Mouse (Mus musculus): ENCODE results near the gene Rac1.
"Not testable (repeated sequence)": the region's sequence is repeated elsewhere in the genome, so short reads cannot be mapped to it uniquely, and the experiment has no call there.

Gene Rac1

GRCm38 (mm10) chr5:143527486-143528307, at the start of gene Rac1:
TSS of gene Rac1 (minus strand) at chr5:143528036.
- no peak for DNase-seq (ENCODE audit: extremely low read depth, low read depth, low spot score)

DNA sequence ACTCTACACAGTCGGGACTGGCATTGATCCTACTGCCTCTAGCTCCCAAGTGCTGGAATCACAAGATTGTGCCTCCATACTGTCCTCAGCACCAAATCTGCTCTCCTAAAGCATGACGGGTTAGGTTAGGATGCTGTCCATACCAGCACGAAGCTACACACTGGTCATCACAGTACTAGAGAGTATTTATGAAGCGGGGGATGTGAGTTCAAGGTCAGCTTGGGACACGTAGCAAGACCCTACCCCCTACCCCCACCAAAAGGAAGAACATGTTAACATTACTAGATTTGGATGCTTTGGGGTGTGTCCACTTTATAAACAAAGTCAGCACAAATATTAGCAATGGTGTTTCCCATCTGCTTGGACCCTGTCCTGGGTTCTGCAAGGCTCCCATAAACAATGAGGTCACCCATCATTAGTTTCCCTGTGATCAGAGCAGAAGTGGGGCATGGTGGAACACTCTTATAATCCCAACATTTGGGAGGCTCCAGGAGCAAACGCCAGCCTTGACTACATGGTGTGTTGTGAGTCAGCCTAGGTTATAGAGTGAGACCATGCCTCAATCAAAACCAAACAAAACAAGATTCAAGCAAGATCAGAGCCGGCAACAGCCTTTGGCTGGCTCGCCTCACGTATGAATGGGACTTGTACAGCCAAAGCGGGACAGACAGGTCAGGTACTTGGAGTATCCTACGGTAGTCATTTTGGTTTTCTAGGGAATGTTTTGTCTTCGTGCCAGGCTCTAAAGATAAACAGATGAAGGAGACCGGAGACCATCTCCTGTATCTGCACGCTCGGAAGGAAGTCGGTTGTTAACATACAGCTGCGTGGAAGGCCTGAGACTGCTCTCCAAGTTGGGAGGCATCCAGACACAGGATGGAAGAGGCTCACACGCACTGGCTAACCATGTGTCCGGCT, 46.7 kb upstream of the Rac1 start:
- no peak for DNase-seq (ENCODE audit: extremely low read depth, low read depth, low spot score)

DNA sequence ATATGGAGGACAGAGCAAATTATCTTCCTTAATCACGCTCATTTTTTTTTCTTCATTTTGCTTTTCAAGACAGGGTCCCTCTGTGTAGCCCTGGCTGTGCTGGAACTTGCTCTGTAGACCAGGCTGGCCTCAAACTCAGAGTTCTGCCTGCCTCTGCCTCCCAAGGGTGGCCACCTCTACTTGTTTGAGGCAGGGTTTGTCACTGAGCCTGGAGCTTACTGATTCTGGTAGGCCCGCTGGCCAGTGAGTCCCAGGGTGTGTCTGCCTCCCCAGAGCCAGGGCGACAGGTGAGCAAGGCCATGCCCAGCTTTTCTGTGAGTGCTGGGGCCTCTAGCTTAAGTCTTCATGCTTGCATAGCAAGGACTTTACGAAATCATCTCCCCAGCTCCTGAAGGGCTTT, 45.2 kb upstream of the Rac1 start:
- DNase-seq (ENCODE audit: extremely low read depth, low read depth, low spot score) = no peak

DNA sequence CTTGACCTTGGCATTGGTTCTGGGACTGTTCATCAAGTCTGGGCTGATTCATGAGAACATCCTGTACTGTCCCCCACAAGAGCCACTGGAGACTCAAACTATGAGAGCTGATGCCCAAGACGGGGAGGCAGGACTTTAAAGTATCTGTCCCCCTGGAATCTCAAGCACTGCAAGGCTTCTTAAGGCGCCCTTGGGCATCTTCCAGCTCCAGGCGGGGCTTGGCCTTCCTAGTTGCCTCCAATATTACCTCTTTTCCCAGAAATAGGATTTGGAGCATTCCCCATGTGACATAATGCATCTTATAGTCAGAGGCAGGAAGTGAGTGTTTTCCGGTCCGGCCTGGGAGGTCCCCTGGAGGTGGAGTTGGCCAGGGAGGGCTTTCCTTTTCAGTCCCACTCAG, 44.4 kb upstream of the Rac1 start:
- DNase-seq (ENCODE audit: extremely low read depth, low read depth, low spot score) = no peak

GRCm38 (mm10) chr5:143567860-143568259, 40.0 kb upstream of the Rac1 start:
- no peak for DNase-seq (ENCODE audit: extremely low read depth, low read depth, low spot score)

DNA sequence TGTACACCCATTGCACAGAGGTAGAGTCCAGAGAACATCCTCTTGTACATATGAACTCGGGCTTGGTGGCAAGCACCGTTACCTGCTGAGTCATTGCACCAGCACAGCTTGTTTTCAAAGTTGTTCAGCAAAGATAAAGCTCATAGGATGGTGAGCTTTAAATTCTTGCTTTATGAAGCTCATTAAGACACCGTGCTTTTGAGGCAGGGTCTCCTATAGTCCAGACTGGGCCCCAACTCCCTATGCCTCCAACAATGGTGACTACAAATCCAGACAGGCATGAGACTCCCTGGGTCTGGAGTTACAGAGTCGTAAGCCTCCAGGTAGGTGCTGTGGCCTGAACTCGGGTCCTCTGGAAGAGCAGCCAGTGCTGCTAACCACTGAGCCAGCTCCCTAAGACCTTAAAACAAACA, 39.4 kb upstream of the Rac1 start:
- DNase-seq (ENCODE audit: extremely low read depth, low read depth, low spot score) = no peak

- not testable (repeated sequence) for DNase-seq (ENCODE audit: extremely low read depth, low read depth, low spot score)
These were observed 39.0 kb upstream of the Rac1 start for GRCm38 (mm10) chr5:143566804-143567203.

DNA sequence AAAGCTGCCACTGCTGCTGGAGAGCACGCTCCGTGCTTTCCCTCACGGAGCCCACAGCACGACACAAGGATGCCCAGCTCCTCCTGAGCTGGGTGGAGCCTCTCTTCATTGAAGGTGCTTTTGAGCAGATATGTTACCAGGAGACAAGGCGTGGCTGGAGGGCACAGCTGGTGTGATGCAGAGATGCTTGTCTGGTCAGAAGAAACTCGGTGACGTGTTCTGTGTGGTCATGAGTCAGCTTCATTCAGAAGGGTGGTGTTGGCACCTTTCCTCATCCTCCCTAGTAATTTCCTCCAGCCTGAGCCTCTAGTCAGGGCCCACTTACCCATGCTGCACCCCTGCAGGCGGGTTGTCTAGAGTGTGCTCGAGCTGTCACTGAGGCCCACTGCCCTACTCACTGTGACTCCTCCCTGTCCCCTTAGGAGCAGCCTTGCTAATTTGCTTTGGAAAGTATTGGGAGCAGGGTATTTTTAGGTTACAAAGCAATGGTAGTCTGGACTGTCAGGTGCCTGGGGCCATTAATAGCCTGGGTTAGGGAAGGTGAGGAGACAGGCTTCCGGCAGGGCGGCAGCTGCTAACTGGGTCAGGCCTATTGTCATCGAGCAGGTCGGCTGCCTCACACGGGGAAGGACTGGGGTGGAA, 33.8 kb upstream of the Rac1 start:
- no peak for DNase-seq (ENCODE audit: extremely low read depth, low read depth, low spot score)

- no peak for DNase-seq (ENCODE audit: extremely low read depth, low read depth, low spot score)
These were observed 33.2 kb upstream of the Rac1 start for GRCm38 (mm10) chr5:143561009-143561408.

- no peak for DNase-seq (ENCODE audit: extremely low read depth, low read depth, low spot score)
These were observed 30.9 kb upstream of the Rac1 start for GRCm38 (mm10) chr5:143558731-143559130.

- no peak for DNase-seq (ENCODE audit: extremely low read depth, low read depth, low spot score)
These were observed 27.4 kb upstream of the Rac1 start for GRCm38 (mm10) chr5:143555233-143555632.

- no peak for DNase-seq (ENCODE audit: extremely low read depth, low read depth, low spot score)
These were observed 25.1 kb upstream of the Rac1 start for GRCm38 (mm10) chr5:143552911-143553310.

- DNase-seq (ENCODE audit: extremely low read depth, low read depth, low spot score) = not testable (repeated sequence)
These were observed 21.1 kb upstream of the Rac1 start for GRCm38 (mm10) chr5:143548922-143549321.

DNA sequence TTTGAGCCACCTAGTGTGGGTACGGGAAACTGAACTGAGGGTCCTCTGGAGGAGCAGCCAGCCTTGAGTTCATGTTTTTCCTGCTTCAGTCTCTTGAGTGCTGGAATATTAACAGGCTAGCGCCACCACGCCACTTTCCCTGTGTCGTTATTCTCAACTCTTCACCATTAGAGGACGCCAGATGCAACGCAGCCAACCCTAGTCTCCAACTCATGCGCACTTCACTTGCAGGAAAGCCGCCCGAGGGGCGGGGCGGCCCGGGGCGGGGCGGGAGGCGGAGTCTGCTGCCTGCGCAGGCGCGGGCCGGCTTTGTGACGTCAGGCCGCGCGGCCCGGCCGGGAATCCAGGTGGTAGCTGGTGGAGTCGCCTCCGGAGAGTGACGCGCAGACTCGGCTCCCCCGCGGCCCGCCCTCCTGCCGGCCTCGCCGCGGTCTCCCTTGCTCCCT, 20.6 kb upstream of the Rac1 start:
- no peak for DNase-seq (ENCODE audit: extremely low read depth, low read depth, low spot score)

DNA sequence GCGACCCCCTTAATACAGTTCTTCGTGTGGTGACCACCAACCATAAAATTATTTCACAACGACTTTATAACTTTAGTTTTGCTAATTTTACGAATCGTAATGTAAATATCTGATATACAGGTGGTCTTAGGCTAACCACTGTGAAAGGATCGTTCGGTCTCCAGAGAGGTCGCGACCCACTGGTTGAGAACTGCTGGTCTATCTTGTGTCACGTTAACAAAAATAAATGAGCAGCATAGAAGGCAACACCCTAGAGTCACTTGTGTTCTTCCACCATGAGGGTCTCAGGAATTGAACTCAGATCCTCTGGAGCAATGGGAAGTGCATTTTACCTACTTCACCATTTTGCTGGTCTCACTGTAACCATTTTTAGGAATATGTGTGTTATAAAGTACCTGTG, 20.0 kb upstream of the Rac1 start:
- no peak for DNase-seq (ENCODE audit: extremely low read depth, low read depth, low spot score)

DNA sequence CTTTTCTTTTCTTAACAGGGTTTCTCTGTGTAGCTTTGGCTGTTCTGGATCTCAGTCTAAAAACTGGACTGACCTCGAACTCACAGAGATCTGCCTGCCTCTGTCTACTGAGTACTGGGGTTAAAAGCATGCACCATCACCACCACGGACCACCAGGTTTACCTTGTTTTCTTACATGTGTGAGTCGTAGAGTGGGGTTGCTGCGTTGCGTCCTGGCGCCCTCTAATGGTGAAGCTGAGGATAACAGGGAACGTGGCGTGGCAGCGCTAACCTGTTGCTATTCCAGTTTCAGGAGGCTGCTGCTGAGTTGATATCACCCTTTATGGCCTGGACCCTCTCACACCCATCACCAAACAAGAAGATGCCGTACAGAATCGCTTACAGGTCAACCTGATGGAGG, 19.5 kb upstream of the Rac1 start:
- no peak for DNase-seq (ENCODE audit: extremely low read depth, low read depth, low spot score)

- DNase-seq (ENCODE audit: extremely low read depth, low read depth, low spot score) = no peak
These were observed 11.3 kb upstream of the Rac1 start for GRCm38 (mm10) chr5:143539111-143539510.

DNA sequence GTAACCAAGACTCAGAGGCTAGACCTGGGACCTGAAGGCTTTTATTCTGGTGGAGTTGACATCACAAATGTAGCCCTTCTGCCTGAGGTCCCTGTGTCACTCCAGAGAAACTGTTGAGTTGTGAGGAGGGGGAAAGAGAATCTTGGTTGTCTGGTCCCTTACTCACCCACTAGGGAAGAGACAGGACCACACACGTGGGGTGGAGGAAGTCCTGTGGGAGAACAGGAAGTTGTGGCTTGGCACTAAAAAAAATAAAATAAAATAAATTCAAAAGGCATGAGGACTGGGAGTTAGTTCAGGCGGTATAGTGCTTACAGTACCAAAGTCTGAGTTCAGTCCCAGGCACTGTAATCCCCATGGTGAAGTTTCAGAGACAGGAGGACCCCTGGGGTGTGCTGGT, 9.2 kb upstream of the Rac1 start:
- no peak for DNase-seq (ENCODE audit: extremely low read depth, low read depth, low spot score)

- DNase-seq (ENCODE audit: extremely low read depth, low read depth, low spot score) = no peak
These were observed 7.1 kb upstream of the Rac1 start for GRCm38 (mm10) chr5:143534922-143535321.

GRCm38 (mm10) chr5:143530715-143531114, 2.9 kb upstream of the Rac1 start:
- DNase-seq (ENCODE audit: extremely low read depth, low read depth, low spot score) = no peak

GRCm38 (mm10) chr5:143528308-143528683, 460 bp upstream of the Rac1 start:
- DNase-seq (ENCODE audit: extremely low read depth, low read depth, low spot score) = no peak
